Mouse (Mus musculus): ENCODE results near the gene Snapc5. TPM values are rescaled to one million over a fixed set of nuclear protein-coding genes. Genes with fewer than 3 reads are reported as not detected.

Snapc5 gene
- polyA plus RNA-seq (2017; shearing (Covaris generic)), result 68.8 TPM

DNA sequence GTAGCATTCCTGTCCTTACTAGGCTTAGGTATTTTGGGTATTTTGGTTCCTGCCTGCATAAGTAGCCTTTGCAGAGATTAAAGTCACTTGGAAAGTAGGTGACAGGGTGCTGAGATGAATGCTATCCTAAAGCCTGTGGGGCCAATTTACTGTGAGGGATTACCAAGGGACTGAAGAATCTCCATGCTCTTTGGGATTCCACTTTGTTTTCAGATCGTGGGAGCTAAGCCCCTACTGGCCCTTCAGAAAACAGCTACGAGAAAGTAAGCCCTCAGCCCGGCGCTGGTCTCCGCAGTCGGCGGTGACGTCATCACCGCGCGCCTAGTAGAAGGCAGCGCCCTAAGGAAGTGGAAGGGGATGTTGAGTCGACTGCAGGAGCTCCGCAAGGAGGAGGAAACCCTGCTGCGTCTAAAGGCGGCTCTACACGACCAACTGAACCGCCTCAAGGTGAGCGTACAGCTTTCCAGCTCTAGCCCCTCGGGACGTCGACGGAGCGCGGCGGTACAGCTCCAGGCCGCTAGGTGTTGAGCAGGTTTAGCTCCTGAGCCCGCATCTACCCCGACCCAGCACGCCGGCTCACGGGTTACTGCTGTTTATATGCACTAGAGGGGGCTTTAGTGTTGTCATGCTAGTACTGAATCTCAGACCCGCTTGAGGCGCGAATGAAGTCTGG lies at the start of gene Snapc5:
TSS of gene Snapc5 (plus strand) at position 301 of the 673 bp plus-strand sequence.

DNA sequence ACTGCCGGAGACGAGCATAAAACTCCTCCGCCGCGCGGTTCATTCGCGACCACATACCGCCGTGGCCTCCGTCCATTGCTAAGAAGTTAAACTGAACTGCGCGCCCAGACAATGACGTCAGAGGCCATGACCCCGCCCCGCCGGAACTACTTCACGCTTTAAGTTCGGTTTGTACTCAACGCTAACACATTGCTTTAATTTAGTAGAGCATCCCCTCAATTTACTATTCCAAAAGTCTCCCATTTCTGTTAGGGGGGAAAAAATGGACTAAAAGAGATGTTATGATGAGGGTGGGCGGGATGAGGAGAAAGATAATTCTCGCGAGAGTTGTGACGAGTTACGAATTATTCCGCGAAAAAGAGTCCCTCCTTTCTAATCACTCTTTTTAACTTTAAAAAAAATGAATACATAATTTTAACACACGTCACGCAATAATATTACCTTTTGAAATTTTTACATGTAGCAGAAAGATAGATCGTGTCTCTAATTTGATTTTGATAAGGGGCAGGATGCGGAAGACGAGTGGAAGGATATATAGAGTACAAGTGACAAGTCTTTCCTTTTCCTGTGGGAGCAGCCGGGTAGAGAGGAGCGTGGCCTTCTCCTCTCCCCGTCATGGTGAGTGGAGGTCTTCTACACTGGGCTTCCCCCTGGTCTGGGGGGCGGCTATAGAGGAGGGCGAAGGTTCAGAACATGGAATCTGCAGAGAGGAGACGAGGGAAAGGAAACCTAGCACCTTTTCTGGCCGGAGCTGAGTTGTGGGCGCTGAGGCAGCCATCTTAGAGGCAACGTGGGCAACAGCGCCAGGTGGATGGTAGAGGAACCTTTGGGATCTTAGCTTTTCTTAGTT lies 6.0 kb upstream of the Snapc5 start, which contains the start of the genes Zwilch and Rpl4:
TSS of gene Zwilch (minus strand) at position 289 of the 850 bp plus-strand sequence.
TSS of gene Rpl4 (plus strand) at position 560 of the 850 bp plus-strand sequence.

Other genes starting within 250 kb of the Snapc5 start
- gene Smad6, start 157.2 kb upstream of the Snapc5 start, polyA plus RNA-seq (2017; shearing (Covaris generic)), result not detected
- not detected for gene Lctl, start 62.1 kb upstream of the Snapc5 start, polyA plus RNA-seq (2017; shearing (Covaris generic))
- 3.0 TPM for gene Zwilch, start 6.2 kb upstream of the Snapc5 start, polyA plus RNA-seq (2017; shearing (Covaris generic))
- gene Rpl4, start 5.9 kb upstream of the Snapc5 start, polyA plus RNA-seq (2017; shearing (Covaris generic)), result 1,713 TPM
- gene Uchl4, start 55.9 kb downstream of the Snapc5 start, polyA plus RNA-seq (2017; shearing (Covaris generic)), result 12.7 TPM
- gene Map2k1, start 74.4 kb downstream of the Snapc5 start, polyA plus RNA-seq (2017; shearing (Covaris generic)), result 68.8 TPM
- 50.2 TPM for gene Tipin, start 102.3 kb downstream of the Snapc5 start, polyA plus RNA-seq (2017; shearing (Covaris generic))
- gene Dis3l, start 162.0 kb downstream of the Snapc5 start, polyA plus RNA-seq (2017; shearing (Covaris generic)), result 18.8 TPM
- 0.20 TPM for gene Megf11, start 206.4 kb downstream of the Snapc5 start, polyA plus RNA-seq (2017; shearing (Covaris generic))

Measured in activated CD4-positive, CD25-positive, alpha-beta regulatory T cell, adult 9 weeks (primary cell).